Mouse (Mus musculus): ENCODE results near the gene Myrip. TPM values are rescaled to one million over a fixed set of nuclear protein-coding genes. Genes with fewer than 3 reads are reported as not detected.
"Not testable (repeated sequence)": the region's sequence is repeated elsewhere in the genome, so short reads cannot be mapped to it uniquely, and the experiment has no call there.

The Myrip gene
- polyA plus RNA-seq, 1 experiment from 2014 or later: 2.3 TPM

DNA sequence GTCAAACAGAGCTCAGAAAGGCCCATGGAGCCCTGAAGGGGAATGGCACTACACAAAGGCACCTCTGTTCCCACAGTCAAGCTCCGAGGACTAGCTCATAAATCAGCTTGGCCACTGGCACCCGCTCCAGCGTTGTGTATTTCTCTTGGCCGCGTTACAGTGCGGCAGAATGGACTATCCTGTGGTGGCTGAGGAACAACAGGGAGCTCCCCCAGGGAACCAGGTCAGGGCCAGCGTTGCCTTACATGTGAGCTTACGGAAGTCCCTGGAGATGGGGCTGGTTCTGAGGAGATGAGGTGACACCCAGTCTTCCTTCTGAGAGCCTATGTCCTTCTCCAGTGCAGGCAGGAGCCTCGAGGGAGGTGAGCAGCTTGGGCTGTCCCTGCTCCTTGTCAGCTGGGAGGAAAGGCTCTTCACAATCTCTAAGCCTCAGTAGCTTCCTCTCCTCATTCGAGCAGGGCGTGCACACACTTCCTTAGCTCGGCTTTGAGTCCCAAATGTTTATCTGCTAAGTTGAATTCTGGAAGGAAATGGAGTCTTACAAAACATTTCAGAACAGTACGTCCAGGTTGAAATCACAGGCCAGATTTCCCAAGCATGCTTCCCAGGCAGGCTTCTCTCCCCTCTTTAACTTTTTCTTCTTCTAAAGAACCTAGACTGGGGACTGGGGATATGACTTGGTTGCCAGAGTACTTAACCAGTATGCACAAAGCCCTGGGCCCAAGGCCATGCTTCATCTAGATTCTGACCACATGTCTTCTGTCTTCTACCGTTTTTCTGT, 59.3 kb downstream of the Myrip start:
- H3K4me2 ChIP-seq (replicated peaks): no peak overlapping the region
- no peaks in the 10 kb centered on the region for H3K9me3 ChIP-seq
- WGBS: 83% methylated on average over 14 of the region's 14 CpGs
- H3K4me1 ChIP-seq: no peaks in the 10 kb centered on the region
- H3K27me3 ChIP-seq: no peaks in the 10 kb centered on the region
- ATAC-seq (ENCODE audit: low FRiP score, low read depth): no peak
- H3K4me3 ChIP-seq: no peak overlapping the region
- no peak overlapping the region for H3K9ac ChIP-seq (replicated peaks)
- no peak overlapping the region for H3K27ac ChIP-seq (replicated peaks)
- no peaks in the 10 kb centered on the region for H3K36me3 ChIP-seq

GRCm38 (mm10) chr9:120361656-120362055, 60.3 kb downstream of the Myrip start:
- H3K4me1 ChIP-seq: no peaks in the 10 kb centered on the region
- H3K27me3 ChIP-seq: no peaks in the 10 kb centered on the region
- H3K9ac ChIP-seq (replicated peaks): no peak overlapping the region
- 85% methylated on average over 6 of the region's 6 CpGs for WGBS
- no peaks in the 10 kb centered on the region for H3K9me3 ChIP-seq
- no peak overlapping the region for H3K4me3 ChIP-seq
- no peak overlapping the region for H3K27ac ChIP-seq (replicated peaks)
- no peak overlapping the region for H3K4me2 ChIP-seq (replicated peaks)
- no peaks in the 10 kb centered on the region for H3K36me3 ChIP-seq
- ATAC-seq (ENCODE audit: low FRiP score, low read depth): no peak

GRCm38 (mm10) chr9:120362684-120363083, 61.4 kb downstream of the Myrip start:
- WGBS: 73% methylated on average over 3 of the region's 3 CpGs

GRCm38 (mm10) chr9:120364653-120365283, 63.5 kb downstream of the Myrip start:
- no peak overlapping the region for H3K27ac ChIP-seq (replicated peaks)
- WGBS: 86% methylated on average over 19 of the region's 19 CpGs

More at GRCm38 (mm10) chr9:120362684-120363083, 61.4 kb downstream of the Myrip start:
- Histone ChIP-seq H3K9me3 (no peaks in the 10 kb centered on the region), H3K27me3 (no peaks in the 10 kb centered on the region), H3K4me1 (no peaks in the 10 kb centered on the region), H3K27ac (replicated peaks) (no peak overlapping the region), H3K9ac (replicated peaks) (no peak overlapping the region), H3K4me2 (replicated peaks) (no peak overlapping the region), H3K36me3 (no peaks in the 10 kb centered on the region), H3K4me3 (no peak overlapping the region)
- ATAC-seq (ENCODE audit: low FRiP score, low read depth): no peak

GRCm38 (mm10) chr9:120367526-120367925, 66.2 kb downstream of the Myrip start:
- Histone ChIP-seq H3K4me1 (no peaks in the 10 kb centered on the region), H3K9ac (replicated peaks) (no peak overlapping the region), H3K27me3 (no peaks in the 10 kb centered on the region), H3K27ac (replicated peaks) (no peak overlapping the region), H3K4me2 (replicated peaks) (no peak overlapping the region), H3K9me3 (no peaks in the 10 kb centered on the region), H3K36me3 (no peaks in the 10 kb centered on the region), H3K4me3 (no peak overlapping the region)
- no peak for ATAC-seq (ENCODE audit: low FRiP score, low read depth)
- 100% methylated on average over 1 of the region's 1 CpGs for WGBS

More at GRCm38 (mm10) chr9:120364653-120365283, 63.5 kb downstream of the Myrip start:
- H3K4me1 ChIP-seq: no peaks in the 10 kb centered on the region
- no peaks in the 10 kb centered on the region for H3K27me3 ChIP-seq
- no peaks in the 10 kb centered on the region for H3K9me3 ChIP-seq
- H3K4me3 ChIP-seq: no peak overlapping the region
- no peak for ATAC-seq (ENCODE audit: low FRiP score, low read depth)
- no peak overlapping the region for H3K9ac ChIP-seq (replicated peaks)
- no peaks in the 10 kb centered on the region for H3K36me3 ChIP-seq
- no peak overlapping the region for H3K4me2 ChIP-seq (replicated peaks)

DNA sequence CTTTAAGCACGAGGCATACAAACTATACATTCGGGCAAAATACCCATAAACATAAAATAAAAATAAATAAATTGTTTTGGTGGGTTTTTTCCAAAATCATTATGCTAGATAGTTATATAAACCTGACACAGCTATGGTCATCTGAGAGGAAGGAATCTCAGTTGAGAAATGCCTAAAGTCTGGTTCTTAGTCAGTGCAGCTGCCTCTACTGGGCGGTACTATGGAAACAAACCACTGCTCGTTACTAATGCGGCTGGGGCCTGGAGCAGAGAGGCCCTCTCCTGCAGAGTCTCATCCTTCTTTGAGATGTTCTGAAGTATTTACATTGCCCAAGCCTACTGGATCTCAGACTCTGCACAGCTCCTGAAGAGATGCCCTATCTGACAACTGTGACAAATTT, 70.3 kb downstream of the Myrip start:
- Histone ChIP-seq H3K27ac (replicated peaks) (no peak overlapping the region), H3K9ac (replicated peaks) (no peak overlapping the region), H3K27me3 (no peaks in the 10 kb centered on the region), H3K4me3 (no peak overlapping the region), H3K36me3 (no peaks in the 10 kb centered on the region), H3K4me2 (replicated peaks) (no peak overlapping the region), H3K4me1 (no peaks in the 10 kb centered on the region), H3K9me3 (no peaks in the 10 kb centered on the region)
- ATAC-seq (ENCODE audit: low FRiP score, low read depth): no peak
- 80% methylated on average over 5 of the region's 5 CpGs for WGBS

DNA sequence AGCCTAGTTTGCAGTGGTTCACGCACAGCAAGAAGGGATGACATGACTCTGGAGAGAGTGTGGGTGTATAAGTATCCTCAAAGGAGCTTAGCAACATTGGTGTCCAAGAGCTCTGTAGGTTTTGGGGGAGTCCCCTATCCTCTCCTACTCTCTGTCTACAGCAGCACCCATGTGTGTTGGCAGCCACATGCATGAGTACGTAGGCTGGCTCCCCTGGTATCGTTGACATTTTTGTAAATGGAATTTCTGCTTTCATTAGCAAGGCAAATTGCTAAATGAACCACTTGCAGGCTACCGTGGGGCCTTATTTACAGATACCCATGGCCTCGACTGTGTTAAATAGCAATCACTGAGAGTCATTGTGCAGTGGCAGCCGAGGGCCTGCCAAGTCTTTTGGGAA, 71.0 kb downstream of the Myrip start:
- Histone ChIP-seq H3K4me2 (replicated peaks) (no peak overlapping the region), H3K27ac (replicated peaks) (no peak overlapping the region), H3K36me3 (no peaks in the 10 kb centered on the region), H3K27me3 (no peaks in the 10 kb centered on the region), H3K4me1 (no peaks in the 10 kb centered on the region), H3K9ac (replicated peaks) (no peak overlapping the region), H3K4me3 (no peak overlapping the region), H3K9me3 (no peaks in the 10 kb centered on the region)
- ATAC-seq (ENCODE audit: low FRiP score, low read depth): no peak
- WGBS: 83% methylated on average over 6 of the region's 6 CpGs

- Histone ChIP-seq H3K9me3 (no peaks in the 10 kb centered on the region), H3K4me1 (peaks cover 2% of the 10 kb centered on the region; the same call in 1 of the 2 replicates), H3K9ac (replicated peaks) (no peak overlapping the region), H3K36me3 (no peaks in the 10 kb centered on the region), H3K27me3 (no peaks in the 10 kb centered on the region), H3K4me3 (no peak overlapping the region), H3K27ac (replicated peaks) (no peak overlapping the region), H3K4me2 (replicated peaks) (no peak overlapping the region)
- 32% methylated on average over 11 of the region's 11 CpGs for WGBS
- ATAC-seq (ENCODE audit: low FRiP score, low read depth): no peak
Measured at GRCm38 (mm10) chr9:120377726-120378125, 76.4 kb downstream of the Myrip start.

GRCm38 (mm10) chr9:120395188-120395587, 93.9 kb downstream of the Myrip start:
- Histone ChIP-seq H3K27me3 (0 out of 2 replicates have a peak, but pooled peaks cover 3% of the 10 kb centered on the region), H3K4me1 (peaks cover 4% of the 10 kb centered on the region; the same call in 1 of the 2 replicates), H3K4me3 (no peak overlapping the region), H3K4me2 (replicated peaks) (no peak overlapping the region), H3K27ac (replicated peaks) (no peak overlapping the region), H3K9ac (replicated peaks) (no peak overlapping the region), H3K36me3 (no peaks in the 10 kb centered on the region), H3K9me3 (no peaks in the 10 kb centered on the region)
- WGBS: 34% methylated on average over 9 of the region's 9 CpGs
- ATAC-seq (ENCODE audit: low FRiP score, low read depth): no peak

DNA sequence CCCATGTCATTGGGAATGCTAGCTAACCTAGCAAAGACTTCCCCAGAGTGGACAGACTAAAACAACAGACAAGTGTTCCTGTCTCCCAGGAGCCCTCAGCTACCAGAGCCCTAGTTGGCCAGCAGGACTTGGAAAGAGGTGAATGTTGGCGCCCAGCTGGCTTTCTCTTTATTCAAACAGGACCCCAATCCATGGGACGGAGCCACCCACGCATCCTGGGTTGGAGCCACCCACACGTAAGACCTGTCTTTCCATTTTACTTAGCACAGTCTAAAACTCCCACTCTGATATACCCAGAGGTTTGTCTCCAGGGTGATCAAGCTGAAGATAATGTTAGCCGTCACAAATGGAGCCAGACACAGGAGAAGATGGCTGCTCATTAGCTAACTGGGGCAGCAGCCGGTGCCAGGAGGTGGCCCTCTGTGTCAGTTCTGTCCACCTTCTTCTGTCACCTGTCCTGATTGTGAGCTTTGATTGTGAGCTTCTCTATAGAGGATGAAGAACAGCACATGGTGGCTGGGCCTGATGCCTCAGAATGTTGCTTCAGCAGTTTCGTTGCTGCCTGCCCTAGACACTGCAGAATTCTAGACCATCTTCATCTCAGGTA, 95.4 kb downstream of the Myrip start:
- 94% methylated on average over 7 of the region's 7 CpGs for WGBS
- Histone ChIP-seq H3K4me1 (peaks cover 4% of the 10 kb centered on the region; the same call in 1 of the 2 replicates), H3K4me3 (no peak overlapping the region), H3K9ac (replicated peaks) (no peak overlapping the region), H3K27ac (replicated peaks) (no peak overlapping the region), H3K4me2 (replicated peaks) (no peak overlapping the region), H3K27me3 (0 out of 2 replicates have a peak, but pooled peaks cover 3% of the 10 kb centered on the region), H3K9me3 (no peaks in the 10 kb centered on the region), H3K36me3 (no peaks in the 10 kb centered on the region)
- ATAC-seq (ENCODE audit: low FRiP score, low read depth): no peak

GRCm38 (mm10) chr9:120398289-120398688, 97.0 kb downstream of the Myrip start:
- no peak for ATAC-seq (ENCODE audit: low FRiP score, low read depth)
- H3K9ac ChIP-seq (replicated peaks): no peak overlapping the region
- 86% methylated on average over 8 of the region's 8 CpGs for WGBS

GRCm38 (mm10) chr9:120399537-120399936, 98.2 kb downstream of the Myrip start:
- H3K4me1 ChIP-seq; ATAC-seq (ENCODE audit: low FRiP score, low read depth); H3K9ac ChIP-seq (replicated peaks); H3K4me2 ChIP-seq (replicated peaks); H3K9me3 ChIP-seq; H3K36me3 ChIP-seq; H3K27ac ChIP-seq (replicated peaks); H3K27me3 ChIP-seq; H3K4me3 ChIP-seq: not testable (repeated sequence)
- WGBS: 89% methylated on average over 2 of the region's 2 CpGs

More at GRCm38 (mm10) chr9:120398289-120398688, 97.0 kb downstream of the Myrip start:
- no peak overlapping the region for H3K4me2 ChIP-seq (replicated peaks)
- no peak overlapping the region for H3K27ac ChIP-seq (replicated peaks)
- H3K4me1 ChIP-seq: peaks cover 4% of the 10 kb centered on the region; the same call in 1 of the 2 replicates
- H3K9me3 ChIP-seq: no peaks in the 10 kb centered on the region
- no peaks in the 10 kb centered on the region for H3K36me3 ChIP-seq
- H3K27me3 ChIP-seq: 0 out of 2 replicates have a peak, but pooled peaks cover 3% of the 10 kb centered on the region
- no peak overlapping the region for H3K4me3 ChIP-seq
